Mouse (Mus musculus) olfactory bulb, adult 2 months (tissue): ENCODE data around the gene Wnt8b. TPM values are rescaled to one million over a fixed set of nuclear protein-coding genes. Genes with fewer than 3 reads are reported as not detected.
"Not testable (repeated sequence)": the region's sequence is repeated elsewhere in the genome, so short reads cannot be mapped to it uniquely, and the experiment has no call there.

ENCODE experiments used
- H3K27ac ChIP-seq: fragments of 200-500 bp; 2 replicates; pipeline ENCODE4 v1.5.1; 2012; ENCODE audit warnings: low read depth, low read length; ENCODE audit not compliant: insufficient read depth
- H3K4me1 ChIP-seq: fragments of 200-500 bp; 2 replicates; pipeline ENCODE4 v1.6.1; 2012; ENCODE audit warnings: low read length; ENCODE audit not compliant: control insufficient read depth, insufficient read depth
- H3K4me3 ChIP-seq: fragments of 200-500 bp; 2 replicates; pipeline ENCODE4 v1.5.1; 2012; ENCODE audit warnings: mild to moderate bottlenecking, low read depth, low read length, moderate library complexity; ENCODE audit not compliant: insufficient read depth
- CTCF ChIP-seq: fragments of 200-500 bp; IDR thresholded peaks from 2 replicates; pipeline ENCODE4 v1.5.1; 2012; ENCODE audit warnings: low read depth, mild to moderate bottlenecking, low read length, moderate library complexity; ENCODE audit not compliant: insufficient read depth
- POLR2A ChIP-seq: fragments of 200-500 bp; IDR thresholded peaks from 2 replicates; pipeline ENCODE4 v1.6.1; 2012; ENCODE audit warnings: mild to moderate bottlenecking, low read depth, low read length, moderate library complexity; ENCODE audit not compliant: insufficient read depth
- WGBS: fragments of 180-500 bp; shearing (Covaris S2); methylation state at CpG from one replicate; pipeline ENCODE4 v1.1.7; 2018; 5-methylcytosine and 5-hydroxymethylcytosine counted together
- polyA plus RNA-seq: library from polyadenylated mRNA; stranded (reverse); fragments of >200 nt; gene quantifications from 2 replicates; pipeline ENCODE4 v1.2.4, GENCODE M21; 2012; ENCODE audit warnings: low replicate concordance; ENCODE audit not compliant: missing spikeins, insufficient read depth, insufficient read length

Gene Wnt8b
- polyA plus RNA-seq, 1 experiment: not detected

DNA sequence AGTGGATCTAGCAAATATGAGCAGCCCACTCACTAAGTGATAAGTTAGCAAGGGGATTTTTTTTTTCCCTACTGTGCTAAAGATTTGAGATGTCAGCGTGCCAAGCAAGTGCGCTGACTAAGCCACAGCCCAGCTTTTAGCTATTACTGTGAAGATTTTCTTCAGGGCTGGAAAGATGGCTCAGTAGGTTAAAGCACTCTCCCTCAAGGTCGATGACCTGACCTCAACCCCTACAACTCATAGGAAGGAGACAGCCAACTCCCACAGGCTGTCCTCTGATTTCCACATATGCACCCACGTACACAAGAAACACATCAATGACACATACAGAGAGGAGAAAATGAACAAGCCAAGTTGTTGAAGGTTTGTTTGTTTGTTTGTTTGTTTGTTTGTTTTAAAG lies 31.1 kb upstream of the Wnt8b start:
- WGBS: 88% methylated on average over 4 of the region's 4 CpGs
- H3K4me1 ChIP-seq: no peaks in the 10 kb centered on the region
- no peak overlapping the region for H3K4me3 ChIP-seq
- no peak overlapping the region for H3K27ac ChIP-seq
- TF ChIP-seq CTCF (no peak), POLR2A (no peak)

DNA sequence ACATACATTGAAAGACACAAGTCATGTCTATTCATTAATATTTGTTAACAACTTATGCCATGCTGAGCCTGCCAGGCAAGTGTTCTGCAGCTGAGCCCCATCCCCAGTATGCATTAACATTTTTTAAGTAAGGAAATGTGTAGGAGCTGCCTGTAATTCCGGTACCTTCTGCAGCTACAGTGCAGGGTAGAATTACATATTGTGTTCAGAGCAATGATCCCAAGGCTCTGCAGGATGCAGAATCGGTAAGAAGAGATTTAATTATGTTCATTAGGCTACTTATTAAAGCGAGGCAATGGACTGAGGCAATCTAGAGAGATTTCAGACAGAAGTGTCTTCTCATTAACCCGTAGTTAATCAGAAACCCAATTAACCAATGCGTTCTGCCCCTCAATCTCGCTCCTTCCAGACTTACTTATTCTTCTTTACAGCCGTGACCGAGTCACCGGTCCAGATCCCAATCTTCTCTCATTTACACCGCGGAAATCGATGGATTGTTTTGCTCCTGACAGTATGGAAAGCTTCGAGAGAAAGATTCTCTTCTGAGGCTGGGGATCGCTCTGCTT lies 27.2 kb upstream of the Wnt8b start:
- not testable (repeated sequence) for H3K4me3 ChIP-seq, H3K27ac ChIP-seq, H3K4me1 ChIP-seq
- WGBS: 30% methylated on average over 14 of the region's 14 CpGs

DNA sequence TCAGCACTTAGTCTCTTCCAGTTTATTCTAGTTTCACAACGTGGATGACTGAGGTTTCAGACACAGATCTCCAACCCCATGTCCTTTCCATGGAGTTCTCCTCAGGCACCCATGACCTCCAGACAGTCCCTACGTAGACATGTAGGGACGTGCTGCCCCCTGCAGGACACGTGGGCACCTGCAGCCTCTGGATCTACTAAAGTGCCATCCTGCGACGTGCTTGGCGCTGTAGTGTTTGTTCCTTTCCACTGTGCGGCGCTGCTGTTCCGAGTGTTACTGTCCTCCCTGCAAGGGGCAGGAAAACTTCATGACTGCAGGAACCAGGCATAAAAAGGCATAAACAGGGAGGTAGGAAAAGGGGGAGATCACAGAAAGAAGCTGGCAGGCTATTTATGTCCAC lies 19.1 kb upstream of the Wnt8b start:
- 2% methylated on average over 10 of the region's 10 CpGs for WGBS
- Histone ChIP-seq H3K27ac (no peak overlapping the region), H3K4me1 (no peaks in the 10 kb centered on the region), H3K4me3 (no peak overlapping the region)
- TF ChIP-seq CTCF: peak; percentile 48; the same call in 1 of the 2 replicates
- TF ChIP-seq POLR2A: no peak

DNA sequence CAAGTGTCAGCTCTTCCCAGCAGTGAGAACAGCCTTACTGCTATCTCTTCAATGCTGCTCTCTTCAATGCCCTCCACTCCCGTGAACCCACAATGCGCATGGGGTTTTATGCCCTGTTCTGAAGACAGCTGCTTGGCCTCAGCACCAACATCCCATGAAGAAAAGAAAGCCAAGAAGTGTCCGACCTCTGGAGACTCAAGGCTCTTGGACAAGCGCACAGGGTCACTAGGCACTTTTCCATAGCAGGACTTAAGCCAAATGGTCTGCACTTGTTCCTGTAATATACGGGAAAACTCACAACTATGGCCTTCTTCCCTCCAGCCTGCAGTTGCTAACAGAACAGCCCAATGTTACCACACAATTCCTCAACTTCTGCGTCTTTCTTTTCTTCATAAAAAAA lies 18.0 kb upstream of the Wnt8b start:
- WGBS: 85% methylated on average over 6 of the region's 6 CpGs
- no peak for TF ChIP-seq POLR2A
- no peaks in the 10 kb centered on the region for H3K4me1 ChIP-seq
- H3K27ac ChIP-seq: no peak overlapping the region
- no peak overlapping the region for H3K4me3 ChIP-seq

DNA sequence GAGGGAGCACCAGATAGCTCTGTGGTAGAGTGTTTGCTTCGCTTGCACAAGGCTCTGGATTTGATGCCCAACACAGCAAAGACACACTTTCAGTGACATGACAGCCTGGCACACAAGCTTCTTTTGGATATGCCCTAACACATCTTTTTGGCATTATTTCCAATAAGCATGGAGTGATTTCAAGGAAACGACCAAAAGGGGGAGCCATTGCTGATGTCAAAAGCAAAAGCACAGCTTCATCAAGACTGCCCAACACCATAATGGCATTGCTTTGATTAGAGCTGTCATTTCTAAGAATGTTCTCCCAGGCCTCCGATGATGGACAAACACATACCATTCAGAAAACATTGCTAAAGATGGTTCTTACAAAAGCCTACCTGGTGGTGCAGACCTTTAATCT lies 16.7 kb upstream of the Wnt8b start:
- no peak overlapping the region for H3K4me3 ChIP-seq
- H3K4me1 ChIP-seq: no peaks in the 10 kb centered on the region
- TF ChIP-seq CTCF (no peak), POLR2A (no peak)
- WGBS: 57% methylated on average over 3 of the region's 3 CpGs
- H3K27ac ChIP-seq: no peak overlapping the region

DNA sequence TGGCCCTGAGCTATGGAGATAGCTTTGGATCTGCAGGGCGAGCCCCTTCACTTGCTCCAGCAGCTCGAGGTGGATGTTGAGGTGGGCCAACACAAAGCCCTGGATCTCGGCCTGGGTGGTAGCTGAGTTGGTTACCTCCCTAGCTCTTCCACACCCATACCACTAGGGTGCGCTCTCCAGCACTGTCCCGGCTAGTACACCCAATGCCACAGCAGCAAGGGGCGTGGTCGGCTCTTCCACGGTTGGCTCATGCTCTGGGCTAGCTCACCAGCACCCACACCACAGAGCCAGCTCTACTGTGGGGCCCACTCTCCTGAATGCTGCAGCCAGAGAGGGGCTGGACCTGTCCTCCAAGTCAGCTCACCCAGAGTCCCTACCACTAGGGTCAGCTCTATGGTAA lies 6.0 kb upstream of the Wnt8b start:
- WGBS: 12% methylated on average over 8 of the region's 8 CpGs
- Histone ChIP-seq H3K4me1 (no peaks in the 10 kb centered on the region), H3K27ac (no peak overlapping the region), H3K4me3 (no peak overlapping the region)
- no peak for TF ChIP-seq CTCF
- TF ChIP-seq POLR2A: no peak

DNA sequence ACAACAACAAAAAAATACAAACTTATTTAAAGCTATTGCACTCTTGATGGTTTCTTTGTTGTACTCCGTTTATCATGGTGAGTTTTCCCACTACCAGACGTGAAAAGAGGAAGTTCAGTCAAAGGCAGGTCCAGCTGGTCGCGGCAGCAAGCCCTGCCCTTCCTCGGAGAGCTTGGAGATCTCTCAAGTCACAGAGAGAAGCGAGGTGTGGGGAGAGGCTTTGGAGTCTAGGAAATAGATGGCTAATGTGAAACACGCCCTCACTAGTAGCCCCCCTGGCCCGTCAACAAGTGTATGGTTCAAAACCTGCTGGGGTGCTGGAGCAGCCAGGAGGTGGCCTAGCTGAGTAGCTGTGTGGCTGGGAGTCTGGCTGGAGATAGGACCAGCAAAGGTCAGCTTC lies 3.2 kb downstream of the Wnt8b start:
- TF ChIP-seq POLR2A (no peak), CTCF (no peak)
- WGBS: 50% methylated on average over 8 of the region's 8 CpGs

DNA sequence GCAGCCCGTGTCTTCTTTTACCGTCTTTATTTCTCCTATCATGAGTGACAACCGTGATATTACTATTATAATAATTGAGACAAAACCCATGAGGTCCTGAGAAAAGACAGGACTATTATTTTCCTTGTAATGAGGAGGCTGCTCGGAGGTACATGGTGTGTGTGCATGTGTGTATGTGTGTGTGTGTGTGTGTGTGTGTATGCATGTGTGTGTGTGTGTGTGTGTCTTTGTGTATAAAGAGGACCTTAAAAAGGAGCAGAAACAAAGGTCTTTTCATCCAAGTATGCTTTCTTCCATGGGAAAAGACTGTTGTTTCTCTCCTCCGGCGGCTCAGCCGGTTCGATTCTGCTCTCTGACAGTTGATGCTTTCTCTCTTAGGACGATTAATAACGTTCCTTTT lies 3.7 kb downstream of the Wnt8b start:
- TF ChIP-seq POLR2A (no peak), CTCF (no peak)
- 50% methylated on average over 10 of the region's 10 CpGs for WGBS

More for the DNA sequence above, 3.2 kb downstream of the Wnt8b start:
- Histone ChIP-seq H3K27ac (no peak overlapping the region), H3K4me3 (no peak overlapping the region), H3K4me1 (no peaks in the 10 kb centered on the region)

DNA sequence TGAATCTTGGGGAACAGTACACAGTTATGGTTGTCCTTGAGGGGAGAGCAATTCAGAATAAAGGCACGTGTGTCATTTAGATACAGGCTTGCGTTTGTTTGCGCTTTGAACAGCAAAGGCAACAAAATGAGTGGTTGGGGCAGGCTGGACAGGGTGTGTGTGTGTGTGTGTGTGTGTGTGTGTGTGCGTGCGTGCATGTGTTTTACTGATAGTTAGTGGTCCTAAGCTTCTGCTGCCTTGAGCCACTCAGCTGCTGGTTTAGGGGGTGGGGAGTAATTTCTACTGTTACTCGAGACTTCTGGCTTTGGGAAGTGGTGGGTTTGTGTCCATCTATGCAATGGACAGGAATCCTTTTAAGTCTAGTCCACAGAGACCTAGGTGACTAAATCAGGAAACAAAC lies 5.7 kb downstream of the Wnt8b start:
- no peak overlapping the region for H3K4me3 ChIP-seq
- no peaks in the 10 kb centered on the region for H3K4me1 ChIP-seq
- no peak for TF ChIP-seq POLR2A
- no peak for TF ChIP-seq CTCF
- WGBS: 57% methylated on average over 6 of the region's 6 CpGs
- no peak overlapping the region for H3K27ac ChIP-seq

More for the DNA sequence above, 3.7 kb downstream of the Wnt8b start:
- Histone ChIP-seq H3K4me1 (no peaks in the 10 kb centered on the region), H3K4me3 (no peak overlapping the region), H3K27ac (no peak overlapping the region)

DNA sequence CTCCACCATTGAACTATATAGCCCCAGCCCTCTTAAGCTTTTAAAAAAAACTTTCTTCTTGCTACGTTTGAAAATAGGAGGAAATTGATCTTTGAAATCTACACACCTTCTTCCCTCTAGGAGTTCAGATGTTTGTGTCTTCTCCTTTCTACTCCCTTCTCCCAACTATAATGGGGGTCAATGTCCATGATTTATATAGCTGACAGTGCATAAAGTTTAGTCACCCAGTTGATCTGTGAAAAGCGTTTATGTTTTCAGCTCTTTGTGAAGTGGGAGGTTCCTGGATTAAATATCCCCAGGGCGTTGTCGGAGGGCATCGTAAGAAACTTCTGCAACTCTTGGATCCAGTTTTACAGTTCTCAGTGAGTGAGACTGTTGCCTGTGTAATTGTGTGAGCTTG lies 7.0 kb downstream of the Wnt8b start:
- WGBS: 41% methylated on average over 5 of the region's 5 CpGs
- TF ChIP-seq CTCF (no peak), POLR2A (no peak)
- no peaks in the 10 kb centered on the region for H3K4me1 ChIP-seq
- H3K27ac ChIP-seq: no peak overlapping the region
- H3K4me3 ChIP-seq: no peak overlapping the region
